Mouse (Mus musculus) embryonic facial prominence, embryonic 12.5 days (tissue): ENCODE results near the gene Sik2. TPM values are rescaled to one million over a fixed set of nuclear protein-coding genes. Genes with fewer than 3 reads are reported as not detected.
A peak's percentile ranks its signal among the peaks of the same experiment; 100 is the strongest.

Experiments used
- ATAC-seq: fragments of 200-750 bp; cut with Nextera tagmentation; 2 replicates; pipeline ENCODE4 v1.8.0; 2017; ENCODE audit not compliant: insufficient number of reproducible peaks, insufficient read depth, low FRiP score, low TSS enrichment
- H3K27ac ChIP-seq: fragments of 300-500 bp; sonication (generic); 2 replicates; pipeline ENCODE4 v1.5.1; 2016; ENCODE audit warnings: mild to moderate bottlenecking
- H3K27me3 ChIP-seq: fragments of 300-500 bp; sonication (generic); 2 replicates; pipeline ENCODE4 v1.6.1; 2016; ENCODE audit warnings: mild to moderate bottlenecking, moderate library complexity
- H3K36me3 ChIP-seq: fragments of 300-500 bp; sonication (generic); 2 replicates; pipeline ENCODE4 v1.6.1; 2016; ENCODE audit warnings: mild to moderate bottlenecking
- H3K4me1 ChIP-seq: fragments of 300-500 bp; sonication (generic); 2 replicates; pipeline ENCODE4 v1.6.1; 2016
- H3K4me2 ChIP-seq: fragments of 300-500 bp; sonication (generic); replicated peaks from 2 replicates; pipeline ENCODE4 v1.6.1; 2016; ENCODE audit warnings: mild to moderate bottlenecking, moderate library complexity
- H3K4me3 ChIP-seq: fragments of 300-500 bp; sonication (generic); 2 replicates; pipeline ENCODE4 v1.5.1; 2016; ENCODE audit warnings: mild to moderate bottlenecking
- H3K9ac ChIP-seq: fragments of 300-500 bp; sonication (generic); 2 replicates; pipeline ENCODE4 v1.6.1; 2016; ENCODE audit warnings: mild to moderate bottlenecking, moderate library complexity
- H3K9me3 ChIP-seq: fragments of 300-500 bp; sonication (generic); 2 replicates; pipeline ENCODE4 v1.6.1; 2016; ENCODE audit warnings: mild to moderate bottlenecking, moderate library complexity
- WGBS: fragments of 180-500 bp; shearing (Covaris S2); methylation state at CpG from one replicate; pipeline ENCODE4 v1.1.7; 2016; 5-methylcytosine and 5-hydroxymethylcytosine counted together
- polyA plus RNA-seq: library from polyadenylated mRNA; unstranded; fragments of >200 nt; fragmentation: Nextera tagmentation; extraction: Ambion mirVana; gene quantifications from 2 replicates; pipeline ENCODE4 v1.2.1, GENCODE M21; 2016

The Sik2 gene
- polyA plus RNA-seq, 1 experiment from 2014 or later, result 17.9 TPM

- Histone ChIP-seq H3K27ac (no peak overlapping the region), H3K4me3 (no peak overlapping the region)
- 73% methylated on average over 6 of the region's 6 CpGs for WGBS
These were observed 104.6 kb downstream of the Sik2 start for GRCm38 (mm10) chr9:50904196-50904847.

GRCm38 (mm10) chr9:50900026-50900920 is 108.6 kb downstream of the Sik2 start:
- H3K27me3 ChIP-seq, result no peaks in the 10 kb centered on the region
- ATAC-seq, result no peak
- no peak overlapping the region for H3K4me3 ChIP-seq
- H3K4me2 ChIP-seq, result no peak overlapping the region
- H3K4me1 ChIP-seq, result peaks cover 7% of the 10 kb centered on the region; the same call in 1 of the 2 replicates
- no peak overlapping the region for H3K9ac ChIP-seq
- no peaks in the 10 kb centered on the region for H3K9me3 ChIP-seq
- 65% methylated on average over 7 of the region's 7 CpGs for WGBS
- no peak overlapping the region for H3K27ac ChIP-seq
- peaks cover 18% of the 10 kb centered on the region for H3K36me3 ChIP-seq

More at GRCm38 (mm10) chr9:50904196-50904847, 104.6 kb downstream of the Sik2 start:
- no peaks in the 10 kb centered on the region for H3K27me3 ChIP-seq
- H3K36me3 ChIP-seq, result peaks cover 3% of the 10 kb centered on the region; the same call in 1 of the 2 replicates
- no peak for ATAC-seq
- H3K9me3 ChIP-seq, result no peaks in the 10 kb centered on the region
- no peak overlapping the region for H3K4me2 ChIP-seq
- H3K9ac ChIP-seq, result no peak overlapping the region
- H3K4me1 ChIP-seq, result peaks cover 7% of the 10 kb centered on the region; the same call in 1 of the 2 replicates

GRCm38 (mm10) chr9:50893665-50894064 is 115.2 kb downstream of the Sik2 start:
- Histone ChIP-seq H3K4me2 (no peak overlapping the region), H3K4me1 (peaks cover 7% of the 10 kb centered on the region; the same call in 1 of the 2 replicates), H3K27ac (no peak overlapping the region), H3K27me3 (no peaks in the 10 kb centered on the region), H3K36me3 (peaks cover 27% of the 10 kb centered on the region), H3K4me3 (no peak overlapping the region), H3K9ac (no peak overlapping the region), H3K9me3 (no peaks in the 10 kb centered on the region)
- no peak for ATAC-seq
- WGBS, result 90% methylated on average over 4 of the region's 4 CpGs

- WGBS, result 82% methylated on average over 3 of the region's 3 CpGs
- H3K36me3 ChIP-seq, result peaks cover 12% of the 10 kb centered on the region
These were observed 118.3 kb downstream of the Sik2 start for GRCm38 (mm10) chr9:50890494-50891090.

GRCm38 (mm10) chr9:50889964-50890363 is 118.9 kb downstream of the Sik2 start:
- Histone ChIP-seq H3K27ac (no peak overlapping the region), H3K4me3 (no peak overlapping the region), H3K4me2 (no peak overlapping the region), H3K27me3 (no peaks in the 10 kb centered on the region), H3K4me1 (peaks cover 25% of the 10 kb centered on the region), H3K9me3 (no peaks in the 10 kb centered on the region), H3K9ac (no peak overlapping the region), H3K36me3 (peaks cover 8% of the 10 kb centered on the region; the same call in 1 of the 2 replicates)
- no peak for ATAC-seq
- WGBS, result 71% methylated on average over 4 of the region's 4 CpGs

More at GRCm38 (mm10) chr9:50890494-50891090, 118.3 kb downstream of the Sik2 start:
- H3K4me3 ChIP-seq, result no peak overlapping the region
- H3K9ac ChIP-seq, result no peak overlapping the region
- no peaks in the 10 kb centered on the region for H3K27me3 ChIP-seq
- H3K4me2 ChIP-seq, result no peak overlapping the region
- H3K4me1 ChIP-seq, result peaks cover 19% of the 10 kb centered on the region; the same call in 1 of the 2 replicates
- no peak overlapping the region for H3K27ac ChIP-seq
- H3K9me3 ChIP-seq, result no peaks in the 10 kb centered on the region
- ATAC-seq, result no peak

- Histone ChIP-seq H3K4me1 (peaks cover 33% of the 10 kb centered on the region), H3K27ac (no peak overlapping the region), H3K4me3 (no peak overlapping the region), H3K9me3 (no peaks in the 10 kb centered on the region), H3K4me2 (no peak overlapping the region), H3K36me3 (peaks cover 8% of the 10 kb centered on the region; the same call in 1 of the 2 replicates), H3K9ac (no peak overlapping the region), H3K27me3 (no peaks in the 10 kb centered on the region)
- ATAC-seq, result no peak
- 58% methylated on average over 6 of the region's 6 CpGs for WGBS
These were observed 119.7 kb downstream of the Sik2 start for GRCm38 (mm10) chr9:50889211-50889610.

GRCm38 (mm10) chr9:50887351-50887750 is 121.5 kb downstream of the Sik2 start:
- Histone ChIP-seq H3K27me3 (no peaks in the 10 kb centered on the region), H3K36me3 (0 out of 2 replicates have a peak, but pooled peaks cover 15% of the 10 kb centered on the region), H3K9me3 (no peaks in the 10 kb centered on the region), H3K9ac (no peak overlapping the region), H3K4me2 (no peak overlapping the region), H3K4me1 (peaks cover 35% of the 10 kb centered on the region), H3K4me3 (no peak overlapping the region), H3K27ac (no peak overlapping the region)
- no peak for ATAC-seq
- 42% methylated on average over 4 of the region's 4 CpGs for WGBS

GRCm38 (mm10) chr9:50886870-50887269 is 122.0 kb downstream of the Sik2 start:
- Histone ChIP-seq H3K4me2 (no peak overlapping the region), H3K36me3 (0 out of 2 replicates have a peak, but pooled peaks cover 15% of the 10 kb centered on the region), H3K9me3 (no peaks in the 10 kb centered on the region), H3K4me3 (no peak overlapping the region), H3K9ac (no peak overlapping the region), H3K4me1 (peaks cover 35% of the 10 kb centered on the region), H3K27ac (no peak overlapping the region), H3K27me3 (no peaks in the 10 kb centered on the region)
- ATAC-seq, result no peak
- WGBS, result 88% methylated on average over 1 of the region's 1 CpGs

GRCm38 (mm10) chr9:50885600-50885987 is 123.3 kb downstream of the Sik2 start:
- Histone ChIP-seq H3K9ac (no peak overlapping the region), H3K4me3 (no peak overlapping the region), H3K27me3 (no peaks in the 10 kb centered on the region), H3K4me2 (no peak overlapping the region), H3K27ac (0 out of 2 replicates have a peak overlapping the region, but pooled peaks have one; percentile 12), H3K36me3 (peaks cover 20% of the 10 kb centered on the region; the same call in 1 of the 2 replicates), H3K9me3 (no peaks in the 10 kb centered on the region), H3K4me1 (peaks cover 35% of the 10 kb centered on the region)
- ATAC-seq, result no peak
- WGBS, result 77% methylated on average over 1 of the region's 1 CpGs

- no peaks in the 10 kb centered on the region for H3K27me3 ChIP-seq
- no peak overlapping the region for H3K4me3 ChIP-seq
- 51% methylated on average over 10 of the region's 10 CpGs for WGBS
- no peak for ATAC-seq
- no peak overlapping the region for H3K9ac ChIP-seq
- H3K4me2 ChIP-seq, result no peak overlapping the region
- H3K4me1 ChIP-seq, result peaks cover 35% of the 10 kb centered on the region
- H3K9me3 ChIP-seq, result no peaks in the 10 kb centered on the region
- H3K27ac ChIP-seq, result peak overlapping the region; percentile 58
- H3K36me3 ChIP-seq, result peaks cover 22% of the 10 kb centered on the region
These were observed 123.9 kb downstream of the Sik2 start for GRCm38 (mm10) chr9:50884741-50885599.

- Histone ChIP-seq H3K4me2 (no peak overlapping the region), H3K27ac (peak overlapping the region; percentile 58; the same call in 1 of the 2 replicates), H3K27me3 (no peaks in the 10 kb centered on the region), H3K4me1 (peaks cover 32% of the 10 kb centered on the region), H3K36me3 (peaks cover 29% of the 10 kb centered on the region), H3K9me3 (no peaks in the 10 kb centered on the region), H3K4me3 (no peak overlapping the region), H3K9ac (no peak overlapping the region)
- ATAC-seq, result no peak
- 67% methylated on average over 8 of the region's 8 CpGs for WGBS
These were observed 124.8 kb downstream of the Sik2 start for GRCm38 (mm10) chr9:50884093-50884492.
